Mouse (Mus musculus): ENCODE results near the gene Chst1.

DNA sequence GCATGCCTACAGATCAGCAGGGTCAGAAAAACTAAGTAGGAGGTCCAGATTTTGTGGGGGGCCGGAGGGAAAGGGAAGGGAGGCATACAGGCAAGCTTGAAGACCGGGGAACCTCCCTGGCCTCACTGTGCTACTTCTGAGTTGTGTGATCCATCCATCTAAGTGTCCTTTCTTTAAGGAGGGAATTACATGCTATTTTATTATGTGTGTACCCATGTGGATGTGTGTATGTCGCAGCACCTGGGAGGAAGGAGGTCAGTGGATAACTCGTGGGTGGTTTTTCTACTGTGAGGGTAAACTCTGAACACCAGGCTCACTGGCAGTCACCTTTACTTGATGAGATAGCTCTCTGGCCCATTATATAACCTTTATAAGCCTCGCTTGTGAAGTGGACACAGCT lies 5.1 kb downstream of the Chst1 start:
- TF ChIP-seq CTCF (conservative IDR thresholded peaks at IDR 0.05; ENCODE audit: low read length) = no peak
- no peak for TF ChIP-seq POU5F1 (IDR thresholded peaks at IDR 0.05; ENCODE audit: borderline replicate concordance, low read length)
- no peak for TF ChIP-seq NANOG (IDR thresholded peaks at IDR 0.05; ENCODE audit: borderline replicate concordance, low read length)

Data from E14TG2a.4 (cell line).